Mouse (Mus musculus) megakaryocyte, embryonic 14.5 days (primary cell): Measurements from ENCODE around the gene Gpr142. TPM values are rescaled to one million over a fixed set of nuclear protein-coding genes. Genes with fewer than 3 reads are reported as not detected.
A peak's percentile ranks its signal among the peaks of the same experiment; 100 is the strongest.

Source experiments
- H3K27me3 ChIP-seq: replicated peaks from 2 replicates; pipeline ENCODE3; 2012; ENCODE audit warnings: inconsistent platforms
- H3K36me3 ChIP-seq: replicated peaks from 2 replicates; pipeline ENCODE3; 2012; ENCODE audit warnings: low read length, inconsistent platforms, mixed read lengths
- H3K4me1 ChIP-seq: 2 replicates; pipeline ENCODE4 v1.6.1; 2012; ENCODE audit warnings: inconsistent platforms
- H3K4me3 ChIP-seq: replicated peaks from 2 replicates; pipeline ENCODE3; 2012; ENCODE audit warnings: moderate library complexity, mild to moderate bottlenecking, inconsistent platforms
- H3K9me3 ChIP-seq: 2 replicates; pipeline ENCODE4 v1.6.1; 2012; ENCODE audit warnings: inconsistent platforms
- FLI1 ChIP-seq: IDR thresholded peaks from 2 replicates; pipeline ENCODE4 v1.6.1; 2012; ENCODE audit warnings: low read length, inconsistent platforms, mixed read lengths
- GATA1 ChIP-seq: IDR thresholded peaks from 3 replicates; pipeline ENCODE4 v1.6.1; 2012; ENCODE audit warnings: mixed read lengths, low read length, inconsistent platforms, borderline replicate concordance
- polyA plus RNA-seq: library from polyadenylated mRNA; stranded (reverse); fragments of >175 nt; gene quantifications from 2 replicates; pipeline ENCODE4 v1.2.3, GENCODE M21; 2012; ENCODE audit warnings: low replicate concordance; ENCODE audit not compliant: insufficient read depth

Gpr142 gene
- polyA plus RNA-seq, 1 experiment = not detected

DNA sequence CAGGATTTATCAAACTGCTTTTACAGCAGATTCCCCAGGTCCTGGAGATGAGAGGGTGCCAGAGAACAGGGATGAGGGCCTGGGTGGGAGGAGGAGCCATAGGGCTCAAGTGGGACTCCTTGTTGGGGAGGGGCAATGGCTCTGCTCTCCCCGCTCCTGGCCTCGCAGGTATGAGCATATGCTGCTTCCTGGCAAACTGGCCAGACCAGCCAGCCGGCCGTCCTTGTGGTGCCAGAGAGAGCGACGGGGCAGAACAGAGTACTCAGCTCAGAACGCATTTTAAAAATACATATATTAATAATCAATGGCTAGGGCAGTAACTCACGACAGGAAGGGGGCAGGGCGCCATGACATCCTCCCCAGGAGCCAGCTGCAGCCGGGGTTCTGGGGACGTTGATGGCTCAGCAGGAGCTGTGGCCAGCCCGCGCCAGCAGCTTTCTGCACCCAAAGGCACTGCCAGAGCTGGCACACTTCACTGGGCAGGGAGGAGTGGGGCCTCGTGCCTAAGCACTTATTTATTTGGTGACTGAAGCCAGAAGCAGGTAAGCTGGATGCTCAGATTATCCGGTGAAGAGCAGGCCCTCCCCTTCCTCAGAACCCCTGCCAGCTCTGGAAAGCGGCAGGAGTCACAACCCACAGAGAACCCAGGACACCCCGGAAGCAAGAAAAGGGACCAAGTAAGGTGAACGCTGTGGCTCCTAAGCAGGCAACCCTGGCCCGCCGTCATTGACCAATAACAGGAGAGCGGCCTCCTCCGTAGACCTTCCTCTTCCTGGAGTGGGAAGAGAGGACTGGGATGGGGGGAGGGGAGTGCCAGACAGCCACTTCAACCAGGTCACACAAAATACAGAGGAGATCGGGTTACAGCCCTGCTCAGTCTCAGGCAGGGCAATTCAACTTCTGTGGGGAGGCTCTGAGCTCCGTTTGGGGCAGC, 31.0 kb downstream of the Gpr142 start:
- TF ChIP-seq FLI1 (no peak), GATA1 (no peak)
- Histone ChIP-seq H3K9me3 (no peaks in the 10 kb centered on the region), H3K36me3 (peaks cover 9% of the 10 kb centered on the region), H3K27me3 (no peaks in the 10 kb centered on the region), H3K4me3 (peak overlapping the region; percentile 80), H3K4me1 (peaks cover 84% of the 10 kb centered on the region)

GRCm38 (mm10) chr11:114830433-114830773, 31.7 kb downstream of the Gpr142 start:
- no peak for TF ChIP-seq GATA1
- no peak for TF ChIP-seq FLI1
- peaks cover 85% of the 10 kb centered on the region for H3K4me1 ChIP-seq
- H3K9me3 ChIP-seq = no peaks in the 10 kb centered on the region
- no peaks in the 10 kb centered on the region for H3K27me3 ChIP-seq
- peaks cover 6% of the 10 kb centered on the region for H3K36me3 ChIP-seq
- peak overlapping the region; percentile 65 for H3K4me3 ChIP-seq

DNA sequence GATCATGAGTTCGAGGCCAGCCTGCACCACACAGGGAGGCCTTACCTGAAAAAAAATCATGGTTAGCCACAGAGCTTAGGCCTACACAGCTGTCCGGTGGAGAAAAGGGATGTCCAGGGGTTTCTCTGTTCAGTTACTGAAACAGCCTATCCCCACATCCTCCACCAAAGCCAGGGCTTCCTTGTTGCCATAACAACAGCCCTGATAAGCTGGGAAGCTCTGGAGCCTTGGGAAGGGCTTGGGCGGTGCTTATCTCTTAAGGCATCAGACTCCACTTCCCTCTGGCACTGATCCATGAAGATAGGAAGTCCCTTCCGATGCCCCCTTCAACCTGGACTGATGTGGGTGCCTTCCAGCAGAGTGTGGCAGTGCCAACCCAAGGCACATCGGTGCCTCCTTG, 34.4 kb downstream of the Gpr142 start:
- Histone ChIP-seq H3K36me3 (peaks cover 6% of the 10 kb centered on the region), H3K9me3 (peaks cover 5% of the 10 kb centered on the region; the same call in 1 of the 2 replicates), H3K27me3 (no peaks in the 10 kb centered on the region), H3K4me1 (peaks cover 82% of the 10 kb centered on the region), H3K4me3 (peak overlapping the region; percentile 38)
- TF ChIP-seq GATA1 = no peak

DNA sequence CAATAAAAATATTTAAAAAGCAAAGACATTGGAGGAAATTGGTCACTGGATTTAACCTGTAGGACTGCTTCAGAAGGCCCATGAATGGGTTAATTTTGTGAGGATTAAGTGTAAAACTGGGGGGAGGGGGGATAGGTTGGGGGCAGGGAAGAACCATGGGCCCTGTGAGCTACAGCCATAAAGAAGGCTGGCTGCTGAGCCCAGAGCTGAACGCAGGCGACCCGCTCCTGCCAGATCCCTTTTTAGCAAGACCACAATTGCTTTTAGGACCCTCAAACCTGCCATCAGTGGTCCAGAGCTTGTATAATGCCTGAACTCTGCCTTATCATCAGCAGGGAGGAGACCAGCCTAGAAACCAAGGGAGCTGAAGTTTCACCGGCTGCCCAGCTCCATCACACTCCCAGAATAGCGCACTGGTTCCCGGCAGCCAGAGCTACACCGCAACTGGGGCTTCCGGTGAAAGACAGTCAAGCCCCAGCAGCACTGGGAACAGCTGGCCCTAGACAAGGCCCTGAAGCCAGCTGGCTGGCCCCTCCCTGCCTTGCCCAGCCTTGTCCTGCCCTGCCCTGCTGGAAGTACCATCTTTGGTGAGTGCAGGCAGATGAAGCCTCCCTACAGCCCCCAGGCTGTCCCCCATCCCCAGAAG, 45.2 kb downstream of the Gpr142 start:
- peaks cover 9% of the 10 kb centered on the region for H3K36me3 ChIP-seq
- H3K27me3 ChIP-seq = peaks cover 2% of the 10 kb centered on the region
- H3K4me3 ChIP-seq = peak overlapping the region; percentile 80
- H3K9me3 ChIP-seq = peaks cover 11% of the 10 kb centered on the region
- no peak; the same call in 2 of the 3 replicates for TF ChIP-seq GATA1
- H3K4me1 ChIP-seq = peaks cover 71% of the 10 kb centered on the region

- H3K27me3 ChIP-seq = peaks cover 9% of the 10 kb centered on the region
- H3K4me3 ChIP-seq = peak overlapping the region; percentile 80
- H3K4me1 ChIP-seq = peaks cover 75% of the 10 kb centered on the region
- TF ChIP-seq GATA1 (no peak), FLI1 (no peak)
- H3K36me3 ChIP-seq = peaks cover 9% of the 10 kb centered on the region
- H3K9me3 ChIP-seq = peaks cover 11% of the 10 kb centered on the region
Measured at GRCm38 (mm10) chr11:114844464-114845220, 45.9 kb downstream of the Gpr142 start.

DNA sequence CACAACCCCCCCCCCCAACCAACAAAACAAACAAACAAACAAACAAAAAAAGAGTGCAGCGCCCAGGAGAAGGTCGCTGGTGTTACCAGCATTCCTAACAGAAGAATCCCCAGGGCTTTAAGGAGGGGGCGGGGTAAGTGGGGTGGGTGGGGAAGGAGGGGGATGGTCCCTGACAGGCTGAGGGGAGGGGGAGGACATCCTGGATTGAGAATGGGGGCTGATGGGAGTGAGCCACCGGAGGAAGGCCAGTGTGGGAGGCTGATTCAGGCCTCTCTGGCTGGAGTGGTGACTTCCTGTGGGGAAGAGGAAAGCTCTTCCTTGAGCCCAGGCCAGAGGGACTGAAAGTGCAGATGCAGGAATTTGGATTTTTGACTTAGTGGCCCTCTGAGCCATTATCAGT, 47.6 kb downstream of the Gpr142 start:
- Histone ChIP-seq H3K27me3 (peaks cover 25% of the 10 kb centered on the region), H3K4me3 (no peak overlapping the region), H3K36me3 (peaks cover 4% of the 10 kb centered on the region), H3K9me3 (peaks cover 4% of the 10 kb centered on the region), H3K4me1 (peaks cover 92% of the 10 kb centered on the region)
- TF ChIP-seq GATA1 (no peak), FLI1 (no peak)

GRCm38 (mm10) chr11:114847008-114847407, 48.3 kb downstream of the Gpr142 start:
- peaks cover 32% of the 10 kb centered on the region for H3K27me3 ChIP-seq
- H3K36me3 ChIP-seq = no peaks in the 10 kb centered on the region
- no peak for TF ChIP-seq GATA1
- TF ChIP-seq FLI1 = no peak
- H3K9me3 ChIP-seq = no peaks in the 10 kb centered on the region
- peaks cover 93% of the 10 kb centered on the region for H3K4me1 ChIP-seq
- H3K4me3 ChIP-seq = no peak overlapping the region

DNA sequence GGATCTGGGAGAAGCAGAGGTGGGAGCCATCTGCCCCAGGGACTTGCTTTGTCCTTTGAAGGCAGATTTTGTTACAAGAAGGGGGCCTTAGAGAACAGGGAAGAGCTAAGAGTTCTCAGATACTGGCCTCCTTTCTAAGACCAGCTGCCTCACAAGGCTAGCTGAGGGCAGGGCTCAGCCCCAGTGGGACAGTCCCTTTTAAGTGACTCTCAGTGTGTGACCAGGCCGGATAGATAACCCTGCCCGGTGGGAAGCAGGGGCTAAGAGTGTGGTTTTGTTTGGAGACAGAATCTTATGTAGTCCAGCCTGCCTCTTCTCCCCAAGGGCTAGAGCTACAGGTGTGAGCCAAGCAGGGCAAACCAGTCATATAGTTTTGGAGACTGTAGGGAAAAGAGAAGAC, 50.8 kb downstream of the Gpr142 start:
- Histone ChIP-seq H3K4me1 (peaks cover 85% of the 10 kb centered on the region), H3K36me3 (no peaks in the 10 kb centered on the region), H3K4me3 (peak overlapping the region; percentile 33), H3K9me3 (no peaks in the 10 kb centered on the region), H3K27me3 (peaks cover 57% of the 10 kb centered on the region)
- no peak for TF ChIP-seq FLI1
- TF ChIP-seq GATA1 = no peak

- TF ChIP-seq FLI1 = no peak
- TF ChIP-seq GATA1 = no peak
- H3K36me3 ChIP-seq = peaks cover 3% of the 10 kb centered on the region
- peak overlapping the region; percentile 96 for H3K4me3 ChIP-seq
- no peaks in the 10 kb centered on the region for H3K9me3 ChIP-seq
- H3K4me1 ChIP-seq = peaks cover 85% of the 10 kb centered on the region
- peaks cover 62% of the 10 kb centered on the region for H3K27me3 ChIP-seq
Measured at GRCm38 (mm10) chr11:114850066-114850451, 51.3 kb downstream of the Gpr142 start.
